Mouse (Mus musculus) lung, postnatal 0 days (tissue): Measurements from ENCODE around the gene Ccdc137. TPM values are rescaled to one million over a fixed set of nuclear protein-coding genes. Genes with fewer than 3 reads are reported as not detected.
A peak's percentile ranks its signal among the peaks of the same experiment; 100 is the strongest.

Experiments used
- ATAC-seq: fragments of 200-750 bp; cut with Nextera tagmentation; 2 replicates; pipeline ENCODE4 v1.8.0; 2017; ENCODE audit warnings: moderate library complexity
- DNase-seq: peaks from one replicate; pipeline ENCODE4 v3.0.0-alpha.2; 2016; ENCODE audit warnings: low spot score
- H3K27ac ChIP-seq: fragments of 300-500 bp; sonication (generic); 2 replicates; pipeline ENCODE4 v1.5.1; 2014; ENCODE audit warnings: antibody characterized with exemption, mild to moderate bottlenecking, low read length, mixed read lengths
- H3K27me3 ChIP-seq: fragments of 300-500 bp; sonication (generic); replicated peaks from 2 replicates; pipeline ENCODE4 v1.6.1; 2014; ENCODE audit warnings: low read length, mixed read lengths; ENCODE audit not compliant: insufficient read depth
- H3K36me3 ChIP-seq: fragments of 300-500 bp; sonication (generic); 2 replicates; pipeline ENCODE4 v1.6.1; 2014; ENCODE audit warnings: low read length, mixed read lengths; ENCODE audit not compliant: insufficient read depth
- H3K4me1 ChIP-seq: fragments of 300-500 bp; sonication (generic); 2 replicates; pipeline ENCODE4 v1.6.1; 2014; ENCODE audit warnings: antibody characterized with exemption, low read depth, low read length, mixed read lengths; ENCODE audit not compliant: insufficient read depth
- H3K4me2 ChIP-seq: fragments of 300-500 bp; sonication (generic); replicated peaks from 2 replicates; pipeline ENCODE4 v1.6.1; 2014; ENCODE audit warnings: low read depth, mild to moderate bottlenecking, low read length, moderate library complexity, mixed read lengths
- H3K4me3 ChIP-seq: fragments of 300-500 bp; sonication (generic); 2 replicates; pipeline ENCODE4 v1.5.1; 2014; ENCODE audit warnings: low read depth, low read length
- H3K9ac ChIP-seq: fragments of 300-500 bp; sonication (generic); replicated peaks from 2 replicates; pipeline ENCODE4 v1.6.1; 2014; ENCODE audit warnings: low read depth, mild to moderate bottlenecking
- H3K9me3 ChIP-seq: fragments of 300-500 bp; sonication (generic); 2 replicates; pipeline ENCODE4 v1.6.1; 2016; ENCODE audit warnings: low read length, mixed read lengths
- CTCF ChIP-seq: IDR thresholded peaks from 2 replicates; pipeline ENCODE4 v1.5.1; 2016; ENCODE audit warnings: antibody characterized with exemption, mild to moderate bottlenecking
- EP300 ChIP-seq: IDR thresholded peaks from 2 replicates; pipeline ENCODE4 v1.6.1; 2016; ENCODE audit warnings: antibody characterized with exemption, mild to moderate bottlenecking, control low read depth
- WGBS: fragments of 180-500 bp; shearing (Covaris S2); extraction: QIAGEN DNeasy Blood & Tissue Kit; methylation state at CpG from one replicate; pipeline ENCODE4 v1.1.7; 2014; 5-methylcytosine and 5-hydroxymethylcytosine counted together
- polyA plus RNA-seq: library from polyadenylated mRNA; unstranded; fragments of >200 nt; fragmentation: Nextera tagmentation; extraction: Ambion mirVana; gene quantifications from 2 replicates; pipeline ENCODE4 v1.2.1, GENCODE M21; 2015

The Ccdc137 gene
- polyA plus RNA-seq, 1 experiment from 2014 or later = 16.5 TPM

DNA sequence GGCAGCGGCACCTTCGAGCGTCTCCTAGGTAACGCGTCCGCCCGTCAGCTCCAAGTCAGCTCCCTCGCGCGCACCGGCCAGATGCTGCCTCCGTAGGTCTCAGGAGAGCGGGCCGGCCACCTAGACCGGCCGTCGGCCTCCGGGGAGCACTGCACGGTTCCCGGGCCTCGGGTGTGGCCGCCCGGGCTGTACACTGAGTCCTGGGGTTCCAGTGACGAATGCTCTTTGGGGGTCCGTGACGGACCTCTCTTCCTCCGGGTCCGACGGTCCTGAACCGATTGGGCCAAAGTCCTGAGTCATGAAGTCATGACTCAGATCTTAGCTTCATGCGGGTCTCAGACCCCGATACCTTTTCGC lies 9.8 kb downstream of the Ccdc137 start:
- TF ChIP-seq EP300 (no peak), CTCF (no peak)
- 1% methylated on average over 32 of the region's 33 CpGs for WGBS
- 0 out of 2 replicates have a peak, but pooled peaks cover 8% of the 10 kb centered on the region for H3K4me1 ChIP-seq
- ATAC-seq (no peak), DNase-seq (no peak)
- H3K4me3 ChIP-seq = peak overlapping the region; percentile 82
- peak overlapping the region; percentile 74 for H3K9ac ChIP-seq
- H3K9me3 ChIP-seq = no peaks in the 10 kb centered on the region
- no peaks in the 10 kb centered on the region for H3K27me3 ChIP-seq
- H3K27ac ChIP-seq = no peak overlapping the region
- H3K36me3 ChIP-seq = peaks cover 31% of the 10 kb centered on the region
- H3K4me2 ChIP-seq = peak overlapping the region; percentile 88

DNA sequence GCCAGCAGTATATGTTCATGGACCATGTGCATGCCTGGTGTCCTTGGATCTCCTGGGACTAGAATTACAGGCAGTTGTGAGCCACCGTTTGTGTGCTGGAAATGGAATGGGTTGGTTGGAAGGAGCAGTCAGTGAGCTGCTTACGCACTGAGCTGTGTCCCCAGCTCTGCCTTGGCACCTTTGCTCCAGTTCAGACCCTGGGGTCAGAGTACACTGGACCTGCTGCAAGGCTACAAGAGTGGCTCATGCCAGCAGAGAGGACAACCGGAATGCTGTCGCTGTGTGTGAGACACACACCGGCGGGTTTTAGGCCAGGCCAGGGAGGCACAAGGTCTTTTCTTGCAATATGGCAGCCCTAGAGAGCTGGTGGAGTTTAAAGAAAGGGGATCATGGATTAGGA lies 14.1 kb downstream of the Ccdc137 start:
- DNase-seq (no peak), ATAC-seq (no peak)
- H3K36me3 ChIP-seq = peaks cover 49% of the 10 kb centered on the region
- H3K27ac ChIP-seq = no peak overlapping the region
- H3K4me2 ChIP-seq = no peak overlapping the region
- no peaks in the 10 kb centered on the region for H3K9me3 ChIP-seq
- H3K4me3 ChIP-seq = no peak overlapping the region
- WGBS = 99% methylated on average over 6 of the region's 6 CpGs
- TF ChIP-seq CTCF (no peak), EP300 (no peak)
- no peak overlapping the region for H3K9ac ChIP-seq
- no peaks in the 10 kb centered on the region for H3K27me3 ChIP-seq
- 0 out of 2 replicates have a peak, but pooled peaks cover 8% of the 10 kb centered on the region for H3K4me1 ChIP-seq

DNA sequence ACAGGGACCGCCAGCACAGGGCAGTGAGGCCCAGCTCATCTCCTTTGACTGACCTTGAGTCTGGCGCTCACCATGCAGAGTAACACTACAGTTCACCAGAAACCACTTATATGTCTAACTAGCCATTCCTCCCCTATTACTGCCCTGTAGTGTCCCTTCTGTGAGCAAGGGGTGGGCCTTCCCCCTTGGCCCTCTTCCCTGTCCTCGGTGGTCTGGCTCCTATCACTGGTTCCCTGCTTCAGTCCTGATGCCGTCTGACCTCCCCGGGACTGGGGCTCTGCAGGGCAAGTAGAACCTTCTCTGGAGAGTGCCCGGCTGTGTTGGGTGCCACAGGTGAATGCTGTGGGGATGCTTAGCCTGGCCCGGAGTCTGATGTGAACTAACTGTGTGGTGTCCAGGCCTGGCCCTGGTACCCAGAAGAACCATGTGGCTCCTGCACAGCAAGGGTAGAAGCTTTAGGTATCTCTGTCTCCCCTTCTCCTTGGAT lies 25.6 kb downstream of the Ccdc137 start:
- Histone ChIP-seq H3K27me3 (no peaks in the 10 kb centered on the region), H3K4me2 (no peak overlapping the region; the same call in 1 of the 2 replicates), H3K9ac (no peak overlapping the region), H3K9me3 (no peaks in the 10 kb centered on the region), H3K4me3 (no peak overlapping the region), H3K36me3 (peaks cover 39% of the 10 kb centered on the region), H3K4me1 (no peaks in the 10 kb centered on the region; the same call in 1 of the 2 replicates), H3K27ac (no peak overlapping the region)
- WGBS = 91% methylated on average over 7 of the region's 7 CpGs
- TF ChIP-seq CTCF (no peak), EP300 (no peak)
- DNase-seq = no peak
- ATAC-seq = no peak

DNA sequence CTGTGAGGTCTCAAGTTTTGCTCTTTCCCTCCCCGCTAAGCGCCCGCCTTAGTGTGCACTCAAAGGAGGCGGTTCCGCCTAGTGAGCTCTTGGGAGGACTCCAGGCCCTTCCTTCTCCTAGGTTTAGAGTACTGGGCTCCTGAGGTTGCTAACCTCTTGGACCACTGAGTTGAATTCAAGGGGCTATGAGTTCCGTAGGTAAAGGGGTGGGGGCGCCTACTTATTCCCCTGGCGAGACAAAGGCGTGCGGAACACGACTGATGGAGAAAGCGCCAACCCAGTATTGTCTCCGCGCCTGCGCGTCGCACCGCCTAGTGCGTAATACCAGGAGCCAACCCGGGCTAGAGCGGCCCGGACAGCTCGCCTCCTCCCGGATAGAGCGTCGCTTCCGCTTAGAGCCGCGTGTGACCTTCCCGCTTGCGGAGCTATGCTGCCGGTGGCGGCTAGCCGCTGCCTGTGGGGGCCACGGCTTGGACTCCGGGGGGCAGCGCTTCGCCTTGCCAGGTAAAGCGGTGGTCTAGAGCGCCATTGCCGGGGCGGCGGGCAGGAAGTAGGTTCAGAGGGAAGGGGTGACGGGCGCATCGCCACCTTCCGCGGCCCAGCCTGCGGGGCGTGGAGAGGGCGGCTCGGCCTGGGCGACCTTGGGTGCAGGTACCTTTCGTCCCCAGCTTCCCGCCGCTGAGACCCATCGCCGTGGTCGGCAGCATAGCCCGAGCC lies 26.5 kb downstream of the Ccdc137 start, which contains the start of gene Mrpl12:
Mrpl12 (plus strand) TSS at position 349 of the 717 bp plus-strand sequence.
- Histone ChIP-seq H3K9ac (peak within 1 kb of the TSS; percentile 76), H3K4me3 (peak within 1 kb of the TSS; percentile 73), H3K9me3 (no peaks in the 10 kb centered on the region), H3K27ac (peak within 1 kb of the TSS; percentile 38; the same call in 1 of the 2 replicates), H3K36me3 (peaks cover 30% of the 10 kb centered on the region), H3K4me2 (peak within 1 kb of the TSS; percentile 94), H3K4me1 (no peaks in the 10 kb centered on the region; the same call in 1 of the 2 replicates), H3K27me3 (no peaks in the 10 kb centered on the region)
- WGBS = under 1% methylated on average over 53 of the region's 60 CpGs
- DNase-seq (peak; percentile 97), ATAC-seq (peak; percentile 96)
- TF ChIP-seq CTCF (peak; percentile 16), EP300 (no peak)

DNA sequence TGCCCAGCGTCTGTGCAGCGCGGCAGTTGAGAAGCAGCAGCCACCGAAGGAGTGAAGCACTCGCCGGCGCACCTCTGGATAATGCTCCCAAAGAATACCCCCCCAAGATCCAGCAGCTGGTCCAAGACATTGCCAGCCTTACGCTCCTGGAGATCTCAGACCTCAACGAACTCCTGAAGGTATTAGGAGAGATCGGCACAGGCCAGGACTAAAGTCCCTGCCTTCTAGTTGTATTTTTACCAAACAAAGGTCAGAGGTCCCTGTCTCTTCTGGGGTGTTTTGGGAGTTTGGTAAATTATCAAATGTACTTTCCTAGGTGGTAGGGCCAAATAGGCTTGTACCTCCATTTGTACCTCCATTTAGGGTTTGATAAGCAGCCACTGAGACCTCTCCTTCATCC lies 27.3 kb downstream of the Ccdc137 start:
- WGBS = 5% methylated on average over 10 of the region's 10 CpGs
- Histone ChIP-seq H3K4me3 (peak overlapping the region; percentile 73), H3K27ac (no peak overlapping the region), H3K9ac (peak overlapping the region; percentile 76), H3K4me2 (peak overlapping the region; percentile 94), H3K4me1 (no peaks in the 10 kb centered on the region; the same call in 1 of the 2 replicates), H3K27me3 (no peaks in the 10 kb centered on the region), H3K9me3 (no peaks in the 10 kb centered on the region), H3K36me3 (peaks cover 23% of the 10 kb centered on the region)
- no peak for TF ChIP-seq CTCF
- no peak for TF ChIP-seq EP300
- DNase-seq (no peak), ATAC-seq (no peak)

DNA sequence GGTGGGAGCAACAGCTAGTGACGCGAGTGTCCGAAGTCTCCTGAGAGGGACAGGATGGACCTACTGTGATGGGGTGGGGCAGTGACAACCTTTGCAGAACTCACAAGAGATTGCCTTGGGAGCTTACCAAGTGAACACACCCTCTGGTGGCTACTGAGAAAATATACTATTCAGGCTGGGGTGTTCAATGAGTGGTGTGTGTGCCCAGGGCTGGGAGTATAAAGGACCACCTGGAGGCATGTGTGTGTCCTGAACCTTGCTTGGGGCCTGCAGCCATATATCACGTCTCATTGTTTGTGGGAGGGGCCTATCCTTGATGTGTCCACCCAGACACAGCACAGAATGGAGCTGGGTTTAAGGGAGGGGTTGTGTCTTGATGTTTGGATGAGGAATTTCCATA lies 30.6 kb downstream of the Ccdc137 start:
- WGBS = 74% methylated on average over 4 of the region's 4 CpGs
- Histone ChIP-seq H3K4me3 (no peak overlapping the region), H3K36me3 (no peaks in the 10 kb centered on the region; the same call in 1 of the 2 replicates), H3K27me3 (no peaks in the 10 kb centered on the region), H3K9me3 (no peaks in the 10 kb centered on the region), H3K9ac (no peak overlapping the region), H3K4me1 (peaks cover 9% of the 10 kb centered on the region), H3K4me2 (no peak overlapping the region), H3K27ac (no peak overlapping the region)
- TF ChIP-seq CTCF (no peak), EP300 (no peak)
- ATAC-seq = no peak
- no peak for DNase-seq
